Mouse (Mus musculus): ENCODE data around the gene Gfod2. TPM values are rescaled to one million over a fixed set of nuclear protein-coding genes. Genes with fewer than 3 reads are reported as not detected.

The Gfod2 gene
- polyA plus RNA-seq, 1 experiment from 2014 or later, result 36.6 TPM

- Histone ChIP-seq H3K27ac (replicated peaks) (no peak overlapping the region), H3K4me1 (peaks cover 13% of the 10 kb centered on the region), H3K36me3 (replicated peaks) (peaks cover 17% of the 10 kb centered on the region), H3K27me3 (replicated peaks; ENCODE audit: low read depth, poor library complexity, severe bottlenecking) (no peaks in the 10 kb centered on the region), H3K4me3 (no peak overlapping the region), H3K9me3 (no peaks in the 10 kb centered on the region)
- DNase-seq (ENCODE audit: low spot score), result no peak
- 89% methylated on average over 4 of the region's 4 CpGs for WGBS
Observed at GRCm38 (mm10) chr8:105743301-105743700, 15.2 kb downstream of the Gfod2 start.

GRCm38 (mm10) chr8:105739216-105739615 lies 19.2 kb downstream of the Gfod2 start:
- Histone ChIP-seq H3K36me3 (replicated peaks) (peaks cover 17% of the 10 kb centered on the region), H3K4me3 (no peak overlapping the region), H3K27ac (replicated peaks) (no peak overlapping the region), H3K27me3 (replicated peaks; ENCODE audit: low read depth, poor library complexity, severe bottlenecking) (no peaks in the 10 kb centered on the region), H3K4me1 (peaks cover 5% of the 10 kb centered on the region), H3K9me3 (no peaks in the 10 kb centered on the region)
- 92% methylated on average over 5 of the region's 5 CpGs for WGBS
- DNase-seq (ENCODE audit: low spot score), result no peak

GRCm38 (mm10) chr8:105732186-105732585 lies 26.3 kb downstream of the Gfod2 start:
- DNase-seq (ENCODE audit: low spot score), result no peak
- Histone ChIP-seq H3K4me3 (no peak overlapping the region), H3K27ac (replicated peaks) (no peak overlapping the region), H3K27me3 (replicated peaks; ENCODE audit: low read depth, poor library complexity, severe bottlenecking) (no peaks in the 10 kb centered on the region), H3K36me3 (replicated peaks) (peaks cover 15% of the 10 kb centered on the region), H3K4me1 (no peaks in the 10 kb centered on the region), H3K9me3 (no peaks in the 10 kb centered on the region)
- 91% methylated on average over 5 of the region's 5 CpGs for WGBS

- H3K9me3 ChIP-seq, result no peaks in the 10 kb centered on the region
- WGBS, result 83% methylated on average over 18 of the region's 18 CpGs
- no peak for DNase-seq (ENCODE audit: low spot score)
- H3K4me1 ChIP-seq, result no peaks in the 10 kb centered on the region
- H3K4me3 ChIP-seq, result no peak overlapping the region
- H3K36me3 ChIP-seq (replicated peaks), result peaks cover 49% of the 10 kb centered on the region
- no peaks in the 10 kb centered on the region for H3K27me3 ChIP-seq (replicated peaks; ENCODE audit: low read depth, poor library complexity, severe bottlenecking)
- no peak overlapping the region for H3K27ac ChIP-seq (replicated peaks)
Observed at GRCm38 (mm10) chr8:105727397-105728124, 30.9 kb downstream of the Gfod2 start.

- H3K36me3 ChIP-seq (replicated peaks), result peaks cover 58% of the 10 kb centered on the region
- no peak overlapping the region for H3K4me3 ChIP-seq
- DNase-seq (ENCODE audit: low spot score), result no peak
- H3K9me3 ChIP-seq, result no peaks in the 10 kb centered on the region
- no peaks in the 10 kb centered on the region for H3K27me3 ChIP-seq (replicated peaks; ENCODE audit: low read depth, poor library complexity, severe bottlenecking)
- H3K27ac ChIP-seq (replicated peaks), result no peak overlapping the region
- no peaks in the 10 kb centered on the region for H3K4me1 ChIP-seq
- 79% methylated on average over 5 of the region's 5 CpGs for WGBS
Observed at GRCm38 (mm10) chr8:105725726-105726125, 32.7 kb downstream of the Gfod2 start.

GRCm38 (mm10) chr8:105722861-105723260 lies 35.6 kb downstream of the Gfod2 start:
- no peak for DNase-seq (ENCODE audit: low spot score)
- 91% methylated on average over 9 of the region's 9 CpGs for WGBS
- H3K36me3 ChIP-seq (replicated peaks), result peaks cover 66% of the 10 kb centered on the region
- H3K27me3 ChIP-seq (replicated peaks; ENCODE audit: low read depth, poor library complexity, severe bottlenecking), result no peaks in the 10 kb centered on the region
- no peaks in the 10 kb centered on the region for H3K4me1 ChIP-seq
- H3K27ac ChIP-seq (replicated peaks), result no peak overlapping the region
- no peaks in the 10 kb centered on the region for H3K9me3 ChIP-seq
- H3K4me3 ChIP-seq, result no peak overlapping the region

GRCm38 (mm10) chr8:105719637-105720036 lies 38.8 kb downstream of the Gfod2 start:
- H3K36me3 ChIP-seq (replicated peaks), result peaks cover 69% of the 10 kb centered on the region
- H3K27ac ChIP-seq (replicated peaks), result no peak overlapping the region
- H3K4me1 ChIP-seq, result no peaks in the 10 kb centered on the region
- DNase-seq (ENCODE audit: low spot score), result no peak
- no peak overlapping the region for H3K4me3 ChIP-seq
- H3K9me3 ChIP-seq, result no peaks in the 10 kb centered on the region
- no peaks in the 10 kb centered on the region for H3K27me3 ChIP-seq (replicated peaks; ENCODE audit: low read depth, poor library complexity, severe bottlenecking)
- WGBS, result 81% methylated on average over 4 of the region's 4 CpGs

GRCm38 (mm10) chr8:105716302-105716945 lies 42.0 kb downstream of the Gfod2 start:
- Histone ChIP-seq H3K4me1 (no peaks in the 10 kb centered on the region), H3K36me3 (replicated peaks) (peaks cover 48% of the 10 kb centered on the region), H3K9me3 (no peaks in the 10 kb centered on the region), H3K4me3 (no peak overlapping the region), H3K27me3 (replicated peaks; ENCODE audit: low read depth, poor library complexity, severe bottlenecking) (no peaks in the 10 kb centered on the region), H3K27ac (replicated peaks) (no peak overlapping the region)
- WGBS, result 91% methylated on average over 15 of the region's 15 CpGs
- no peak for DNase-seq (ENCODE audit: low spot score)

GRCm38 (mm10) chr8:105715042-105715441 lies 43.4 kb downstream of the Gfod2 start:
- DNase-seq (ENCODE audit: low spot score), result no peak
- Histone ChIP-seq H3K4me1 (no peaks in the 10 kb centered on the region), H3K36me3 (replicated peaks) (peaks cover 42% of the 10 kb centered on the region), H3K27me3 (replicated peaks; ENCODE audit: low read depth, poor library complexity, severe bottlenecking) (no peaks in the 10 kb centered on the region), H3K27ac (replicated peaks) (no peak overlapping the region), H3K4me3 (no peak overlapping the region), H3K9me3 (no peaks in the 10 kb centered on the region)
- 87% methylated on average over 6 of the region's 6 CpGs for WGBS

- no peak overlapping the region for H3K4me3 ChIP-seq
- no peaks in the 10 kb centered on the region for H3K27me3 ChIP-seq (replicated peaks; ENCODE audit: low read depth, poor library complexity, severe bottlenecking)
- H3K9me3 ChIP-seq, result no peaks in the 10 kb centered on the region
- H3K4me1 ChIP-seq, result no peaks in the 10 kb centered on the region
- peaks cover 35% of the 10 kb centered on the region for H3K36me3 ChIP-seq (replicated peaks)
- WGBS, result 18% methylated on average over 3 of the region's 3 CpGs
- peak; percentile 87 for DNase-seq (ENCODE audit: low spot score)
- no peak overlapping the region for H3K27ac ChIP-seq (replicated peaks)
Observed at GRCm38 (mm10) chr8:105714139-105714538, 44.3 kb downstream of the Gfod2 start.

GRCm38 (mm10) chr8:105712286-105712685 lies 46.2 kb downstream of the Gfod2 start:
- no peak for DNase-seq (ENCODE audit: low spot score)
- Histone ChIP-seq H3K9me3 (no peaks in the 10 kb centered on the region), H3K27ac (replicated peaks) (no peak overlapping the region), H3K27me3 (replicated peaks; ENCODE audit: low read depth, poor library complexity, severe bottlenecking) (no peaks in the 10 kb centered on the region), H3K4me3 (no peak overlapping the region), H3K36me3 (replicated peaks) (peaks cover 28% of the 10 kb centered on the region), H3K4me1 (peaks cover 8% of the 10 kb centered on the region)
- WGBS, result 88% methylated on average over 3 of the region's 3 CpGs

- no peaks in the 10 kb centered on the region for H3K27me3 ChIP-seq (replicated peaks; ENCODE audit: low read depth, poor library complexity, severe bottlenecking)
- peaks cover 22% of the 10 kb centered on the region for H3K4me1 ChIP-seq
- no peak overlapping the region for H3K27ac ChIP-seq (replicated peaks)
- peaks cover 17% of the 10 kb centered on the region for H3K36me3 ChIP-seq (replicated peaks)
- WGBS, result 72% methylated on average over 14 of the region's 14 CpGs
- DNase-seq (ENCODE audit: low spot score), result no peak
- no peaks in the 10 kb centered on the region for H3K9me3 ChIP-seq
- H3K4me3 ChIP-seq, result no peak overlapping the region
Observed at GRCm38 (mm10) chr8:105709317-105709716, 49.1 kb downstream of the Gfod2 start.

GRCm38 (mm10) chr8:105708675-105709074 lies 49.8 kb downstream of the Gfod2 start:
- 92% methylated on average over 8 of the region's 8 CpGs for WGBS
- H3K4me3 ChIP-seq, result no peak overlapping the region
- DNase-seq (ENCODE audit: low spot score), result no peak

More at GRCm38 (mm10) chr8:105708675-105709074, 49.8 kb downstream of the Gfod2 start:
- H3K9me3 ChIP-seq, result no peaks in the 10 kb centered on the region
- peaks cover 22% of the 10 kb centered on the region for H3K4me1 ChIP-seq
- peak overlapping the region; percentile 92; the same call in 1 of the 2 replicates for H3K27ac ChIP-seq (replicated peaks)
- no peaks in the 10 kb centered on the region for H3K27me3 ChIP-seq (replicated peaks; ENCODE audit: low read depth, poor library complexity, severe bottlenecking)
- H3K36me3 ChIP-seq (replicated peaks), result peaks cover 23% of the 10 kb centered on the region
